Mouse (Mus musculus) megakaryocyte, embryonic 14.5 days (primary cell): ENCODE results near the gene Epha1. TPM values are rescaled to one million over a fixed set of nuclear protein-coding genes. Genes with fewer than 3 reads are reported as not detected.

Source experiments
- H3K27me3 ChIP-seq: replicated peaks from 2 replicates; pipeline ENCODE3; 2012; ENCODE audit warnings: inconsistent platforms
- H3K36me3 ChIP-seq: replicated peaks from 2 replicates; pipeline ENCODE3; 2012; ENCODE audit warnings: low read length, inconsistent platforms, mixed read lengths
- H3K4me1 ChIP-seq: 2 replicates; pipeline ENCODE4 v1.6.1; 2012; ENCODE audit warnings: inconsistent platforms
- H3K4me3 ChIP-seq: replicated peaks from 2 replicates; pipeline ENCODE3; 2012; ENCODE audit warnings: moderate library complexity, mild to moderate bottlenecking, inconsistent platforms
- H3K9me3 ChIP-seq: 2 replicates; pipeline ENCODE4 v1.6.1; 2012; ENCODE audit warnings: inconsistent platforms
- FLI1 ChIP-seq: IDR thresholded peaks from 2 replicates; pipeline ENCODE4 v1.6.1; 2012; ENCODE audit warnings: low read length, inconsistent platforms, mixed read lengths
- GATA1 ChIP-seq: IDR thresholded peaks from 3 replicates; pipeline ENCODE4 v1.6.1; 2012; ENCODE audit warnings: mixed read lengths, low read length, inconsistent platforms, borderline replicate concordance
- polyA plus RNA-seq: library from polyadenylated mRNA; stranded (reverse); fragments of >175 nt; gene quantifications from 2 replicates; pipeline ENCODE4 v1.2.3, GENCODE M21; 2012; ENCODE audit warnings: low replicate concordance; ENCODE audit not compliant: insufficient read depth

The Epha1 gene
- polyA plus RNA-seq, 1 experiment, result not detected

DNA sequence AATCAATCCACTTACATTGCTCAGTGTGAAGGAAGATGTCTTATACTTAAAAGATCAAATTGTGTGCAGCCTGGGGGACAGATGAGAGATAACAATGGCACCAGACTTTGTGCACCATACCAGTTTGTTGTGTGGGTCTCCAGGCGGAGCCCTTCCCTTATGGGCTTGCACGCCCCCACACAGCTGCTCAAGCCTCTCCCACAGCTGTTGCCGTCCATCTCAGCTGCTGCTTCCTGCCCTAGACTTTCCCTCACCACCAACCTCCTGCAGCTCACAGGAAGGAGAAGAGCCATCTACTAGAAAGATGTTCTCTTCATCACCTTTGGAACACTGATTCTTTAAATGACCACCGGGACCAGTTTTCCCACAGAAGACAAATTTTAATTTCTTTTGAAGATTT, 12.6 kb upstream of the Epha1 start:
- Histone ChIP-seq H3K4me1 (peaks cover 17% of the 10 kb centered on the region), H3K36me3 (no peaks in the 10 kb centered on the region)
- TF ChIP-seq FLI1 (no peak), GATA1 (no peak)

DNA sequence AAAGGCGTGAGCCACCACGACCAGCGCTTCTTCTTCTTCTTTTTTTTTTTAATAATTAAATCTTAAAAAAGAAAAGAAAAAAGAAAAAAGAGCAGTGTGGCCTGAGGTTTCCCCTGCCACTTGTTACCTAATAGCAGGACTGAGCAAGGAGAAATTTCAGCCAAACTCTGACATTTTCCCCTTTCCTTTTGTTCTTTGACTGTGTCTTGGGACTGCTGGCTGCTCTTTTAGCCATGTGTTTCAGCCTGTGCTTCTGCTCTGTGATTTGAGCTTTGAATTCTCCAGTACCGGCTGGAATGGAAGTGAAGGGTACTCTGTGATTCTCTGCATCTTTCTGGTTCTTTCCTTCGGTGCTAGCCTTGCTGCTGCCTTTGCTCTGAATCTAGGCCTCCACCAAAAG, 10.3 kb upstream of the Epha1 start:
- H3K36me3 ChIP-seq, result no peaks in the 10 kb centered on the region
- no peaks in the 10 kb centered on the region for H3K9me3 ChIP-seq
- peaks cover 20% of the 10 kb centered on the region for H3K4me1 ChIP-seq
- no peak overlapping the region for H3K4me3 ChIP-seq
- peaks cover 4% of the 10 kb centered on the region for H3K27me3 ChIP-seq
- TF ChIP-seq FLI1 (no peak), GATA1 (no peak)

More for the DNA sequence above, 12.6 kb upstream of the Epha1 start:
- Histone ChIP-seq H3K27me3 (peaks cover 4% of the 10 kb centered on the region), H3K4me3 (no peak overlapping the region), H3K9me3 (no peaks in the 10 kb centered on the region)

DNA sequence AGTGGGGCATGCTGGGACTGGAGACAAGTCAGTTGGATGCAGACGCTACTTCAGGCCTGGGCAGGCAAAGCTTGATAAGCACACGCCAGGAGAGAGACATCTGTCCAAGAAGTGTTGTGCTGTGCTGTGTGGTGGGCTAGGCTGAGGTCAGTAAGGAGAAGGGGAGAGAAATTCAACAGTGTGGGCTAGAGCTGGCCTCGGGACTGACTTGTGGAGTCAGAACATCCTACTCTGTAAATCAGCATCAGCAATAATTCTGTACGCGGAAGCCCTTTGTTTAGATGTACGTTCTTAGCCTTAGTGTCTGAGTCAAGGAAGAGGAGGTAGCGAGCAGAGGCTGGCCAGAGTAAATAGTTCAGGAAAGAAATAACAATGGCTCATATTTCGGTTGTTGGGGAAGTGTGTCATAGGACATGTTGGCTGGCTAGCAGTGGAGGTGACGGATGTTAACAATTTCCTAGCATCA, 8.9 kb upstream of the Epha1 start:
- H3K36me3 ChIP-seq, result no peaks in the 10 kb centered on the region
- peaks cover 27% of the 10 kb centered on the region for H3K4me1 ChIP-seq
- TF ChIP-seq FLI1, result no peak
- TF ChIP-seq GATA1, result no peak
- H3K27me3 ChIP-seq, result peaks cover 4% of the 10 kb centered on the region
- no peak overlapping the region for H3K4me3 ChIP-seq
- H3K9me3 ChIP-seq, result no peaks in the 10 kb centered on the region

- Histone ChIP-seq H3K4me3 (no peak overlapping the region), H3K4me1 (peaks cover 34% of the 10 kb centered on the region)
- TF ChIP-seq GATA1 (no peak), FLI1 (no peak)
Observed at GRCm38 (mm10) chr6:42381221-42381620, 8.2 kb upstream of the Epha1 start.

DNA sequence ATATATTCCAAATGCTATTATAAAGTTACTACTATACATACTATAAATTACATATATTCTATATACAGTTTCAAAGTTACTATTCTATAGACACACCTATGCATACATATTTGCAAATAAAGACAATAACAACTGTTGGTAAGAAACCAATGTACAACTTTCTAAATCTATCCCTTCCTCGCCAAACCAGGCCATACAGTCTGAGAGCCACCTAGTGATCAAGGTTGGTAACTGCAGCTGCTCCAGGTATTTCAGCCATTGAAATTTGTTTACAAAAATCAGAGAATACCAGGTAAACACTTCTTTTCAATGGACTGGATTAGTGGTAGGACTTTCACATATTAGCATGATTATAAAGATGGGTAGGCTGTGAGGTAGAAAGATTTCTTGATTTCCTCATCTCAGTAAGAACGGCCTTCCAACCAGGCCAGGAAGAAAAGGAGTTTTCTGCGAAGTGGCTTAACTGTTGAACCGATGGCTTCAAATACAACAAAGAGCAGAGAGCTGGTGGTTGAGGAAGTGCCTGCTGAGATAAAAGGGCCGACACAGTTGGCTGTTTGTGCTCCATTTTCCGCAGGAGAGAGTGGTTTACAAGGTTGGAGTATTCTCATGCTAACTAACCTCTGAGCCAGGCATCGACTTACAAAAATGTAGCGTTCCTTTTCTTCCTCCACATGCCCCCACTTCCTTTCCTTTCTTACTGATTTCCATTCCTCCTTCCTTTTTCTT, 7.5 kb upstream of the Epha1 start:
- TF ChIP-seq FLI1, result no peak
- no peak for TF ChIP-seq GATA1
- H3K27me3 ChIP-seq, result peaks cover 3% of the 10 kb centered on the region
- peaks cover 38% of the 10 kb centered on the region for H3K4me1 ChIP-seq
- H3K9me3 ChIP-seq, result no peaks in the 10 kb centered on the region
- no peaks in the 10 kb centered on the region for H3K36me3 ChIP-seq
- no peak overlapping the region for H3K4me3 ChIP-seq

More at GRCm38 (mm10) chr6:42381221-42381620, 8.2 kb upstream of the Epha1 start:
- no peaks in the 10 kb centered on the region for H3K9me3 ChIP-seq
- H3K27me3 ChIP-seq, result peaks cover 4% of the 10 kb centered on the region
- no peaks in the 10 kb centered on the region for H3K36me3 ChIP-seq

DNA sequence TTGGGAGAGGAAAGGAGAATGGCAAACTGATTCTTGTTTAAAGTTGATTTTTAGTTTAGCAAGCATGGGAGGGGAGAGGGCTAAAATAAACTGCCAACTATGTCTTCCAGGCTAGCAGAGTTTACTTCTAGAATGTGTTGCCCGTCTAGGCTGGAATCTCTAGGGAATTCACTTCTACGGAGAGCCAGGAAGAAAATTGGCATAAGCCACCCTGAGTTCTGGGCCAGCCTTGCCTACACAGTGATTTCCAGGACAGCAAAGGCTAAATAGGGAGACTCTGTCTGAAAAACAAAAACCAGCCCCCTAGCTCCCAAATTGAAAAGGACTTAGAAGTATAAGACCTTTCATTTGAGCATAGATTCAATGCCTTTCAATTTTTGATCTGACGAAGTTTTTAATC, 6.5 kb upstream of the Epha1 start:
- TF ChIP-seq GATA1 (no peak), FLI1 (no peak)
- Histone ChIP-seq H3K4me1 (peaks cover 47% of the 10 kb centered on the region), H3K27me3 (peaks cover 2% of the 10 kb centered on the region), H3K36me3 (no peaks in the 10 kb centered on the region), H3K9me3 (no peaks in the 10 kb centered on the region), H3K4me3 (no peak overlapping the region)

- Histone ChIP-seq H3K9me3 (no peaks in the 10 kb centered on the region), H3K4me1 (peaks cover 65% of the 10 kb centered on the region), H3K36me3 (no peaks in the 10 kb centered on the region), H3K27me3 (no peaks in the 10 kb centered on the region), H3K4me3 (no peak overlapping the region)
- TF ChIP-seq FLI1 (no peak), GATA1 (no peak)
Observed at GRCm38 (mm10) chr6:42377280-42377679, 4.2 kb upstream of the Epha1 start.

GRCm38 (mm10) chr6:42376504-42377019, 3.5 kb upstream of the Epha1 start:
- Histone ChIP-seq H3K4me1 (peaks cover 65% of the 10 kb centered on the region), H3K27me3 (no peaks in the 10 kb centered on the region), H3K36me3 (no peaks in the 10 kb centered on the region), H3K4me3 (peak overlapping the region; percentile 14), H3K9me3 (no peaks in the 10 kb centered on the region)
- TF ChIP-seq FLI1 (no peak), GATA1 (no peak)

- TF ChIP-seq FLI1, result no peak
- TF ChIP-seq GATA1, result no peak
- no peaks in the 10 kb centered on the region for H3K9me3 ChIP-seq
- H3K36me3 ChIP-seq, result no peaks in the 10 kb centered on the region
Observed at GRCm38 (mm10) chr6:42376016-42376415, 2.9 kb upstream of the Epha1 start.

GRCm38 (mm10) chr6:42375131-42375530, 2.1 kb upstream of the Epha1 start:
- no peaks in the 10 kb centered on the region for H3K9me3 ChIP-seq
- H3K4me3 ChIP-seq, result no peak overlapping the region
- no peaks in the 10 kb centered on the region for H3K27me3 ChIP-seq
- no peaks in the 10 kb centered on the region for H3K36me3 ChIP-seq
- TF ChIP-seq GATA1 (no peak), FLI1 (no peak)
- H3K4me1 ChIP-seq, result peaks cover 72% of the 10 kb centered on the region

More at GRCm38 (mm10) chr6:42376016-42376415, 2.9 kb upstream of the Epha1 start:
- Histone ChIP-seq H3K4me3 (no peak overlapping the region), H3K4me1 (peaks cover 66% of the 10 kb centered on the region), H3K27me3 (no peaks in the 10 kb centered on the region)

DNA sequence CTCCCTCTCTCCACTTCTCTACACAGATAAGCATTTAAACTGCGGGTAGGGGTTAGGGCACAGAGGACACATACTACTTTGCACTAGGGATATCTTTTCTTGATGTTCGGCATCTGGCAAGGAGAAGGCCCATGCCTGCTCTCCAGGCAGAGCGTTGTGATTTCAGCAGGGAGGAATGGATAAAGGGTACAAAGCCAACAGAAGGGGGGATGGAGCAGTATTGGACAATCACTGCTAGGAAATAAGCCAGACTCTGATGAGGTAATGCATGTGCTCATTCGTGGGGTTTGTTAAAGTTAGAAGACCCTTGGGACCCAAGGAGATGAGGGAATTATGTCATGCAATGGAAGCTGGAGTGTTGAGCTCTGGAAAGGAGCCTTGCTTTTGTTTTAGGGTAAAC, 1.6 kb upstream of the Epha1 start:
- Histone ChIP-seq H3K4me1 (peaks cover 72% of the 10 kb centered on the region), H3K4me3 (no peak overlapping the region), H3K27me3 (no peaks in the 10 kb centered on the region), H3K9me3 (no peaks in the 10 kb centered on the region), H3K36me3 (no peaks in the 10 kb centered on the region)
- TF ChIP-seq GATA1, result no peak
- TF ChIP-seq FLI1, result no peak
